Mouse (Mus musculus): Measurements from ENCODE around the gene Ago4. TPM values are rescaled to one million over a fixed set of nuclear protein-coding genes. Genes with fewer than 3 reads are reported as not detected.
A peak's percentile ranks its signal among the peaks of the same experiment; 100 is the strongest.

Gene Ago4
- polyA plus RNA-seq, 1 experiment from 2014 or later, result 1.6 TPM

GRCm38 (mm10) chr4:126563798-126564197, 30.5 kb upstream of the Ago4 start:
- no peaks in the 10 kb centered on the region for H3K9me3 ChIP-seq (ENCODE audit: control insufficient read depth, low read length)
- no peak overlapping the region for H3K9ac ChIP-seq (ENCODE audit: low read length)
- H3K4me1 ChIP-seq (replicated peaks; ENCODE audit: control insufficient read depth, insufficient read depth), result no peaks in the 10 kb centered on the region
- no peaks in the 10 kb centered on the region for H3K27me3 ChIP-seq (ENCODE audit: control insufficient read depth, insufficient read depth, low read length)
- no peak for DNase-seq (ENCODE audit: low spot score)
- peaks cover 6% of the 10 kb centered on the region; the same call in 1 of the 2 replicates for H3K36me3 ChIP-seq (ENCODE audit: control insufficient read depth, insufficient read depth, low read length)
- no peak overlapping the region for H3K4me2 ChIP-seq (replicated peaks; ENCODE audit: low read depth)
- WGBS, result 67% methylated on average over 6 of the region's 6 CpGs
- H3K4me3 ChIP-seq (ENCODE audit: low read depth, low read length), result no peak overlapping the region
- ATAC-seq (ENCODE audit: low FRiP score, low TSS enrichment), result no peak
- TF ChIP-seq CTCF (IDR thresholded peaks at IDR 0.05; ENCODE audit: low read depth) (no peak), EP300 (optimal IDR thresholded peaks at IDR 0.05) (no peak)
- H3K27ac ChIP-seq (replicated peaks), result no peak overlapping the region

GRCm38 (mm10) chr4:126556809-126557711, 23.8 kb upstream of the Ago4 start, which contains the start of gene Clspn:
TSS of gene Clspn (plus strand) at chr4:126556935.
- under 1% methylated on average over 54 of the region's 54 CpGs for WGBS
- H3K4me2 ChIP-seq (replicated peaks; ENCODE audit: low read depth), result peak within 1 kb of the TSS; percentile 84
- no peaks in the 10 kb centered on the region for H3K9me3 ChIP-seq (ENCODE audit: control insufficient read depth, low read length)
- peak; percentile 96 for ATAC-seq (ENCODE audit: low FRiP score, low TSS enrichment)
- no peaks in the 10 kb centered on the region for H3K4me1 ChIP-seq (replicated peaks; ENCODE audit: control insufficient read depth, insufficient read depth)
- H3K4me3 ChIP-seq (ENCODE audit: low read depth, low read length), result peak within 1 kb of the TSS; percentile 72
- H3K27ac ChIP-seq (replicated peaks), result peak within 1 kb of the TSS; percentile 35; the same call in 1 of the 2 replicates
- H3K36me3 ChIP-seq (ENCODE audit: control insufficient read depth, insufficient read depth, low read length), result no peaks in the 10 kb centered on the region
- peak within 1 kb of the TSS; percentile 66 for H3K9ac ChIP-seq (ENCODE audit: low read length)
- peak; percentile 93 for DNase-seq (ENCODE audit: low spot score)
- H3K27me3 ChIP-seq (ENCODE audit: control insufficient read depth, insufficient read depth, low read length), result no peaks in the 10 kb centered on the region
- TF ChIP-seq CTCF (IDR thresholded peaks at IDR 0.05; ENCODE audit: low read depth), result peak; percentile 29
- no peak for TF ChIP-seq EP300 (optimal IDR thresholded peaks at IDR 0.05)

DNA sequence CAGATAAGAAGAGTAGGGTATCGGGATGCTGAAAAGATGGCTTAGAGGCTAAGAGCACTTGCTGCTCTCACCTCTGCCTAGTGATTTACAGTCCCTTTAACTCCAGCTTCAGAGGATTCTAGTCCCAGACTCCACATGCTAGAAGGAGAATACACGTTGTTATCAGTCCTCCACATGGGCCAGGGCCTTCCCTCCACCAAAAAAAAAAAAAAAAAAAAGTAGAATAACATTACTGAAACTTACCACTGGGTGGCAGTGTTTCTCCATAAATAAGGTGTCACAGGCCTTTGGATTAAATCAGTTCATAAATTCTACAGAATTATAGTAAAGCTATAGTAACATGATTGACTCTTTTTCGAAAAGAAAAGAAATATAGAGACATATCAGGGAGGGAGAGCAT, 21.2 kb upstream of the Ago4 start:
- no peak for ATAC-seq (ENCODE audit: low FRiP score, low TSS enrichment)
- DNase-seq (ENCODE audit: low spot score), result no peak
- Histone ChIP-seq H3K36me3 (ENCODE audit: control insufficient read depth, insufficient read depth, low read length) (no peaks in the 10 kb centered on the region), H3K27ac (replicated peaks) (no peak overlapping the region), H3K27me3 (ENCODE audit: control insufficient read depth, insufficient read depth, low read length) (no peaks in the 10 kb centered on the region), H3K9me3 (ENCODE audit: control insufficient read depth, low read length) (no peaks in the 10 kb centered on the region), H3K4me2 (replicated peaks; ENCODE audit: low read depth) (no peak overlapping the region), H3K4me3 (ENCODE audit: low read depth, low read length) (no peak overlapping the region), H3K4me1 (replicated peaks; ENCODE audit: control insufficient read depth, insufficient read depth) (no peaks in the 10 kb centered on the region), H3K9ac (ENCODE audit: low read length) (no peak overlapping the region)
- TF ChIP-seq CTCF (IDR thresholded peaks at IDR 0.05; ENCODE audit: low read depth) (peak; percentile 78), EP300 (optimal IDR thresholded peaks at IDR 0.05) (no peak)
- 32% methylated on average over 3 of the region's 3 CpGs for WGBS

DNA sequence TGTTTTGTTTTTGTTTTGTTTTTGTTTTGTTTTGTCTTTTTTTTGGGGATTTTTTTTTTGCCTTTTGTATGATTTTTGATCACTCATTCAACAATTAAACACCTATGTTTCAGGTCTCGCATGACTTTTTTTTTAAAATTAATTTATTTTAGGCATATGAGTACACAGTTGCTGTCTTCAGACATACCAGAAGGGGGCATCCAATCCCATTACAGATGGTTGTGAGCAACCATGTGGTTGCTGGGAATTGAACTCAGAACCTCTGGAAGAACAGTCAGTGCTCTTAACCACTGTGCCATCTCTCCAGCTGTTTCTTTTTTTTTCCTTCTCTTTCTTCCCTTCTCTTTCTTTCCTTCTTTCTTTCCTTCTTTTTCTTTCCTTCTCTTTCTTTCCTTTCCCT, 20.4 kb upstream of the Ago4 start:
- DNase-seq (ENCODE audit: low spot score), result no peak
- 82% methylated on average over 1 of the region's 1 CpGs for WGBS

DNA sequence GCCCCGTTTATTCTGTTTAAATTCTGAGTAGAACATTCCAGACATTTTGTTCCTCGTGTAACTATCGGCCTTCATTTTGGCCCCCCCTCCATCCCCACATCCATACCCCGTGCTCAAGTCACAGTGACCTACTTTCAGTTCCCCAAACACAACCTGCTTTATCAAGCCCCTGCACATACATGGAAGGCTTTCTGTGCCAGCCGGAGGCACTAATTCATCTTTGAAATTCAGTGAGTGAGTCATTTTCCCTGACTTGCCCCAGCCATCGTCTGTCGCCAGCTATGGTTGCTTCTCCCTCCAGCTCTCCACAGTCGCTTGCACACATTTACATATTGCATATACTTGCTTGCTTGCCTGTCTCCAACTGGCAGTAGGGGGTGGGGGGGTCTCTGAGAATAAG, 19.8 kb upstream of the Ago4 start:
- no peak overlapping the region for H3K27ac ChIP-seq (replicated peaks)
- no peaks in the 10 kb centered on the region for H3K4me1 ChIP-seq (replicated peaks; ENCODE audit: control insufficient read depth, insufficient read depth)
- no peaks in the 10 kb centered on the region for H3K9me3 ChIP-seq (ENCODE audit: control insufficient read depth, low read length)
- H3K4me3 ChIP-seq (ENCODE audit: low read depth, low read length), result no peak overlapping the region
- ATAC-seq (ENCODE audit: low FRiP score, low TSS enrichment) (0 out of 2 replicates have a peak, but pooled peaks have one; percentile 22), DNase-seq (ENCODE audit: low spot score) (no peak)
- no peak overlapping the region; the same call in 1 of the 2 replicates for H3K9ac ChIP-seq (ENCODE audit: low read length)
- H3K36me3 ChIP-seq (ENCODE audit: control insufficient read depth, insufficient read depth, low read length), result no peaks in the 10 kb centered on the region
- TF ChIP-seq EP300 (optimal IDR thresholded peaks at IDR 0.05) (no peak), CTCF (IDR thresholded peaks at IDR 0.05; ENCODE audit: low read depth) (no peak)
- no peak overlapping the region; the same call in 1 of the 2 replicates for H3K4me2 ChIP-seq (replicated peaks; ENCODE audit: low read depth)
- WGBS, result 39% methylated on average over 8 of the region's 8 CpGs
- H3K27me3 ChIP-seq (ENCODE audit: control insufficient read depth, insufficient read depth, low read length), result no peaks in the 10 kb centered on the region

More for the DNA sequence above, 20.4 kb upstream of the Ago4 start:
- Histone ChIP-seq H3K27me3 (ENCODE audit: control insufficient read depth, insufficient read depth, low read length) (no peaks in the 10 kb centered on the region), H3K4me3 (ENCODE audit: low read depth, low read length) (no peak overlapping the region), H3K36me3 (ENCODE audit: control insufficient read depth, insufficient read depth, low read length) (no peaks in the 10 kb centered on the region), H3K9me3 (ENCODE audit: control insufficient read depth, low read length) (no peaks in the 10 kb centered on the region), H3K4me1 (replicated peaks; ENCODE audit: control insufficient read depth, insufficient read depth) (no peaks in the 10 kb centered on the region), H3K9ac (ENCODE audit: low read length) (no peak overlapping the region), H3K4me2 (replicated peaks; ENCODE audit: low read depth) (no peak overlapping the region), H3K27ac (replicated peaks) (no peak overlapping the region)
- no peak for ATAC-seq (ENCODE audit: low FRiP score, low TSS enrichment)
- TF ChIP-seq CTCF (IDR thresholded peaks at IDR 0.05; ENCODE audit: low read depth), result peak; percentile 28; the same call in 1 of the 2 replicates
- TF ChIP-seq EP300 (optimal IDR thresholded peaks at IDR 0.05), result no peak

DNA sequence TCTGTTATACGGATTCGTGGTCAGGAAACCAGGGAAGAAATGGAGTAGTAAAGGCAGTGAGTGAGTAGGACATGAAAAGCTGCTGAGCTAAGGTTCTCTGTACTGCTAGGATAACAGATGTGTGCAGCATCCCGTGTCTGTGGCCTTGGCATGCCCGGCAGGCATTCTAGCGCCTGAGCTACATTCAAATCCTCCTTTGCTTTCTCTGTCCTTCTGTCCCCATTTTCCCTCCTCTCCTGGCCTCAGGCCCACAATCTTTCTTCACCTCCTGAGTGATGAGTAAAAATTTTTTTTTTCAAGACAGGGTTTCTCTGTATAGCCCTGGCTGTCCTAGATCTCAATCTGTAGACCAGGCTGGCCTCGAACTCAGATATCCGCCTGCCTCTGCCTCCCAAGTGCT, 18.9 kb upstream of the Ago4 start:
- ATAC-seq (ENCODE audit: low FRiP score, low TSS enrichment), result no peak
- Histone ChIP-seq H3K27me3 (ENCODE audit: control insufficient read depth, insufficient read depth, low read length) (no peaks in the 10 kb centered on the region), H3K36me3 (ENCODE audit: control insufficient read depth, insufficient read depth, low read length) (no peaks in the 10 kb centered on the region), H3K9ac (ENCODE audit: low read length) (no peak overlapping the region), H3K4me2 (replicated peaks; ENCODE audit: low read depth) (no peak overlapping the region), H3K9me3 (ENCODE audit: control insufficient read depth, low read length) (no peaks in the 10 kb centered on the region), H3K4me3 (ENCODE audit: low read depth, low read length) (no peak overlapping the region), H3K4me1 (replicated peaks; ENCODE audit: control insufficient read depth, insufficient read depth) (no peaks in the 10 kb centered on the region), H3K27ac (replicated peaks) (no peak overlapping the region)
- DNase-seq (ENCODE audit: low spot score), result no peak
- no peak for TF ChIP-seq EP300 (optimal IDR thresholded peaks at IDR 0.05)
- no peak for TF ChIP-seq CTCF (IDR thresholded peaks at IDR 0.05; ENCODE audit: low read depth)
- 69% methylated on average over 7 of the region's 7 CpGs for WGBS

All from stomach, postnatal 0 days (tissue).